Mouse (Mus musculus) ES-Bruce4 (cell line): Measurements from ENCODE around the gene Dclre1b.

Experiments
- CTCF ChIP-seq: IDR thresholded peaks from one replicate; pipeline ENCODE4 v1.8.1; 2011; ENCODE audit warnings: low read depth, low read length
- EP300 ChIP-seq: IDR thresholded peaks from 2 replicates; pipeline ENCODE4 v1.6.1; 2011; ENCODE audit warnings: low read depth, low read length; ENCODE audit not compliant: insufficient read depth
- POLR2A ChIP-seq: IDR thresholded peaks from one replicate; pipeline ENCODE4 v1.8.1; 2011; ENCODE audit warnings: low read length; ENCODE audit not compliant: insufficient read depth

GRCm38 (mm10) chr3:103756920-103757319 is 52.3 kb downstream of the Dclre1b start:
- TF ChIP-seq POLR2A, result no peak
- TF ChIP-seq CTCF, result no peak
- TF ChIP-seq EP300, result no peak
